Mouse (Mus musculus): ENCODE measurements around the gene Slfn4. TPM values are rescaled to one million over a fixed set of nuclear protein-coding genes. Genes with fewer than 3 reads are reported as not detected.

Gene Slfn4
- total RNA-seq, 2 experiments from 2014 or later: 0.31 to 0.59 TPM

Other genes starting within 250 kb of the Slfn4 start
- gene Slfn5, start 223.8 kb upstream of the Slfn4 start, total RNA-seq (2021): 10 to 100 TPM; 25.0 to 25.4 TPM
- 10 to 100 TPM; 15.7 to 18.1 TPM for gene Slfn9, start 183.4 kb upstream of the Slfn4 start, total RNA-seq (2021)
- gene Slfn8, start 154.4 kb upstream of the Slfn4 start, total RNA-seq (2021): 1 to 10 TPM in 1 of 2 experiments, under 1 TPM in 1; 0.84 to 1.3 TPM
- gene Slfn2, start 110.1 kb upstream of the Slfn4 start, total RNA-seq (2021): 1 to 10 TPM; 5.2 to 5.3 TPM
- gene Slfn1, start 58.3 kb upstream of the Slfn4 start, total RNA-seq (2021): under 1 TPM; 0.25 to 0.54 TPM
- gene Slfn3, start 16.1 kb downstream of the Slfn4 start, total RNA-seq (2021): 1 to 10 TPM; 3.8 to 4.8 TPM
- 1 to 10 TPM; 1.9 to 3.7 TPM for gene Slfn14, start 111.5 kb downstream of the Slfn4 start, total RNA-seq (2021)
- 100 to 1,000 TPM; 105 to 121 TPM for gene Ap2b1, start 123.8 kb downstream of the Slfn4 start, total RNA-seq (2021)
- 10 to 100 TPM; 17.6 to 20.0 TPM for gene Pex12, start 127.4 kb downstream of the Slfn4 start, total RNA-seq (2021)
- gene Rasl10b, start 234.0 kb downstream of the Slfn4 start, total RNA-seq (2021): 10 to 100 TPM; 10.8 to 11.4 TPM